Mouse (Mus musculus) heart, adult 2 months (tissue): ENCODE measurements at regions not wholly inside any gene's neighbourhood (a gene's known extent, or its start where the extent isn't known, plus 50 kb on each side); places are given as distances from the start of the nearest gene placed in this dataset.

Experiments
- CTCF ChIP-seq: fragments of 200-600 bp; IDR thresholded peaks from 2 replicates; pipeline ENCODE4 v1.8.1; 2022; ENCODE audit warnings: antibody characterized with exemption, mild to moderate bottlenecking, moderate library complexity
- POLR2A ChIP-seq: fragments of 200-500 bp; IDR thresholded peaks from 2 replicates; pipeline ENCODE4 v1.6.1; 2011; ENCODE audit warnings: mild to moderate bottlenecking, low read depth, low read length, control low read depth; ENCODE audit not compliant: insufficient read depth

- TF ChIP-seq CTCF (no peak), POLR2A (no peak)
Measured at GRCm38 (mm10) chr4:47964630-47965029, 80.3 kb upstream of the Nr4a3 start.
